Comparison of ENCODE assay signal across 23 mouse cellular contexts in genomic region chr13:109820141-109820540, GRCm38 (mm10).
DNase-seq lines count a peak whose midpoint lies in the region; ATAC-seq lines count a peak whose summit lies in the region.
"Had no signal": no experiment of that assay in that cellular context is flagged by ENCODE, and none has a peak within 500 bp of the region (broad histone marks: within the 10 kb centered on the region; RNA-seq: fewer than 3 reads in every experiment).

No protein-coding gene starts in this region.

- ATAC-seq in neural tube, embryonic 13.5 days (ENCODE audit: low read depth), result no peak
- no peak for ATAC-seq in neural tube, embryonic 14.5 days (ENCODE audit: low read depth)

- H3K9me3 ChIP-seq in heart, embryonic 10.5 days, result no peaks in the 10 kb centered on the region
- H3K9me3 ChIP-seq in neural tube, embryonic 13.5 days, result no peaks in the 10 kb centered on the region
- no peaks in the 10 kb centered on the region for H3K9me3 ChIP-seq in neural tube, embryonic 14.5 days (ENCODE audit: control insufficient read depth, low read length)
- H3K9me3 ChIP-seq: heart, embryonic 15.5 days; lung, embryonic 15.5 days; midbrain, embryonic 10.5 days; neural tube, embryonic 12.5 days; stomach, embryonic 15.5 days had no signal

- no peaks in the 10 kb centered on the region for H3K36me3 ChIP-seq in heart, embryonic 10.5 days
- no peaks in the 10 kb centered on the region for H3K36me3 ChIP-seq in neural tube, embryonic 13.5 days
- H3K36me3 ChIP-seq in neural tube, embryonic 14.5 days (ENCODE audit: control insufficient read depth, insufficient read depth, low read length), result no peaks in the 10 kb centered on the region
- H3K36me3 ChIP-seq: heart, embryonic 15.5 days; lung, embryonic 15.5 days; midbrain, embryonic 10.5 days; neural tube, embryonic 12.5 days; stomach, embryonic 15.5 days had no signal

- DNase-seq in heart, embryonic 10.5 days (ENCODE audit: low spot score), result no peak
- no peak for DNase-seq in heart, postnatal 4 days
- DNase-seq in neural tube, embryonic 10.5 days (ENCODE audit: extremely low spot score, low spot score), result no peak
- peak; percentile 36 for DNase-seq in T-cell, adult 2 months (ENCODE audit: low spot score)
- DNase-seq in adrenal gland, postnatal 25 days, result no peak
- DNase-seq: adrenal gland, adult 8-10 months; cerebellum, postnatal 14 days; embryo, embryonic 11 days; gastrocnemius, postnatal 10 days; heart, adult 11 months; lung, postnatal 4 days; right cerebral cortex, postnatal 14 days; spleen, adult 18-20 months; thymus, adult 18-20 months had no signal

- no peak overlapping the region for H3K4me3 ChIP-seq in heart, embryonic 10.5 days
- no peak overlapping the region for H3K4me3 ChIP-seq in neural tube, embryonic 13.5 days
- H3K4me3 ChIP-seq in neural tube, embryonic 14.5 days (ENCODE audit: low read depth, low read length), result no peak overlapping the region
- H3K4me3 ChIP-seq: heart, embryonic 15.5 days; lung, embryonic 15.5 days; midbrain, embryonic 10.5 days; neural tube, embryonic 12.5 days; stomach, embryonic 15.5 days had no signal

- H3K27ac ChIP-seq in heart, embryonic 10.5 days, result 0 out of 2 replicates have a peak overlapping the region, but pooled peaks have one; percentile 6
- H3K27ac ChIP-seq in neural tube, embryonic 13.5 days (replicated peaks), result peak overlapping the region; percentile 40; the same call in 1 of the 2 replicates
- 0 out of 2 replicates have a peak overlapping the region, but pooled peaks have one; percentile 40 for H3K27ac ChIP-seq in neural tube, embryonic 14.5 days (ENCODE audit: low read depth, low read length)
- H3K27ac ChIP-seq: kidney, postnatal 0 days; liver, embryonic 14.5 days; lung, embryonic 15.5 days; neural tube, embryonic 12.5 days; stomach, embryonic 15.5 days had no signal

- peaks cover 43% of the 10 kb centered on the region for H3K4me1 ChIP-seq in heart, embryonic 10.5 days
- peaks cover 57% of the 10 kb centered on the region for H3K4me1 ChIP-seq in neural tube, embryonic 13.5 days (replicated peaks)
- peaks cover 34% of the 10 kb centered on the region for H3K4me1 ChIP-seq in neural tube, embryonic 14.5 days (ENCODE audit: control insufficient read depth, insufficient read depth, low read length)

- 73% methylated on average over 3 of the region's 3 CpGs for WGBS in heart, embryonic 10.5 days
- WGBS in neural tube, embryonic 13.5 days, result 78% methylated on average over 3 of the region's 3 CpGs
- WGBS in neural tube, embryonic 14.5 days, result 82% methylated on average over 3 of the region's 3 CpGs

- no peak overlapping the region for H3K9ac ChIP-seq in neural tube, embryonic 13.5 days
- H3K9ac ChIP-seq in neural tube, embryonic 14.5 days (replicated peaks; ENCODE audit: low read depth, low read length), result no peak overlapping the region
- H3K9ac ChIP-seq: heart, embryonic 15.5 days; liver, embryonic 14.5 days; lung, embryonic 15.5 days; neural tube, embryonic 12.5 days; stomach, embryonic 15.5 days had no signal

- no peaks in the 10 kb centered on the region for H3K27me3 ChIP-seq in heart, embryonic 10.5 days (ENCODE audit: insufficient read depth, poor library complexity, severe bottlenecking)
- H3K27me3 ChIP-seq in neural tube, embryonic 13.5 days, result no peaks in the 10 kb centered on the region
- no peaks in the 10 kb centered on the region for H3K27me3 ChIP-seq in neural tube, embryonic 14.5 days (ENCODE audit: control insufficient read depth, insufficient read depth, low read length)
- H3K27me3 ChIP-seq: heart, embryonic 15.5 days; lung, embryonic 15.5 days; neural tube, embryonic 12.5 days; stomach, embryonic 15.5 days had no signal

- no peak overlapping the region for H3K4me2 ChIP-seq in neural tube, embryonic 13.5 days
- no peak overlapping the region for H3K4me2 ChIP-seq in neural tube, embryonic 14.5 days (ENCODE audit: low read depth, low read length)
- H3K4me2 ChIP-seq: heart, embryonic 15.5 days; lung, embryonic 15.5 days; neural tube, embryonic 12.5 days; stomach, embryonic 15.5 days had no signal
